Mouse (Mus musculus) cortical plate, adult 2 months (tissue): ENCODE measurements around the gene Cryge.

Experiments used
- CTCF ChIP-seq: fragments of 200-500 bp; IDR thresholded peaks from 2 replicates; pipeline ENCODE4 v1.5.1; 2011; ENCODE audit warnings: mild to moderate bottlenecking, control low read depth, low read length; ENCODE audit not compliant: insufficient read depth; ENCODE audit errors: extremely low read depth
- POLR2A ChIP-seq: fragments of 200-500 bp; IDR thresholded peaks from 2 replicates; pipeline ENCODE4 v1.6.1; 2011; ENCODE audit warnings: mild to moderate bottlenecking, low read length, control low read depth; ENCODE audit not compliant: insufficient read depth; ENCODE audit errors: extremely low read depth

DNA sequence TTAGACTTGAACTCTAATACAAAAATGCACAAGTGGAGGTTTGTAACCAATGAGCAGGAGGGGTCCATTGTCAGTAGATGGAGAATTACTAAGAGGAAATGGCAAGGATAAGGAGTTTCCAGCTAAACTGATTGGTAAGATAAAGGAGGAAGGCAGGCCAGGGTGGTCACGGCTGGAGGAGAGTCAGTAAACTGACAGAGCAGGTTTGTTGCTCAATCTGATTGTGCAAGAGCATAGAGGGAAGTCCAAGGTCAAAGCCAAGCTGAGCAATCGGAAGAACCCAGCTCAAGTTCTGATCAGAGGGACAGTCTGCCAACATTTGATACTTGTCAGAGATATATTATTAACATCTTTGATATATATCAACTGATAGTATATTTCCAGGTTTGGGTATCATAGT, 39.4 kb upstream of the Cryge start:
- TF ChIP-seq CTCF (no peak), POLR2A (no peak)
